ENCODE assay signal across 11 mouse cellular contexts in genomic region chr11:3441696-3442443, GRCm38 (mm10). TPM values are rescaled to one million over a fixed set of nuclear protein-coding genes. Genes with fewer than 3 reads are reported as not detected.
A peak's percentile ranks its signal among the peaks of the same experiment; 100 is the strongest.
DNase-seq lines count a peak whose midpoint lies in the region; ATAC-seq and TF ChIP-seq lines count a peak whose summit lies in the region.
"Had no signal": no experiment of that assay in that cellular context is flagged by ENCODE, and none has a peak within 500 bp of the region (broad histone marks: within the 10 kb centered on the region; RNA-seq: fewer than 3 reads in every experiment).

No protein-coding gene starts in this region.

- H3K27me3 ChIP-seq in heart, embryonic 16.5 days (ENCODE audit: control insufficient read depth, insufficient read depth, low read length) = no peaks in the 10 kb centered on the region
- H3K27me3 ChIP-seq: embryonic facial prominence, embryonic 15.5 days had no signal

- H3K4me3 ChIP-seq in heart, embryonic 16.5 days (ENCODE audit: low read length) = no peak overlapping the region
- H3K4me3 ChIP-seq in left cerebral cortex, adult 2 months = no peak overlapping the region
- H3K4me3 ChIP-seq: embryonic facial prominence, embryonic 15.5 days had no signal

- DNase-seq in adrenal gland, postnatal 14 days = peak; percentile 41
- no peak for DNase-seq in adrenal gland, postnatal 25 days
- peak; percentile 29 for DNase-seq in kidney, postnatal 14 days
- DNase-seq in kidney, adult 8-10 months = no peak
- DNase-seq in cerebellum, adult 11-12 months = peak; percentile 70
- DNase-seq in left cerebral cortex, adult 2 months (ENCODE audit: extremely low spot score in 1 of 2, low spot score in 2 of 2) = no peak

- H3K36me3 ChIP-seq in heart, embryonic 16.5 days (ENCODE audit: control insufficient read depth, insufficient read depth) = no peaks in the 10 kb centered on the region
- H3K36me3 ChIP-seq: embryonic facial prominence, embryonic 15.5 days had no signal

- H3K9me3 ChIP-seq in heart, embryonic 16.5 days (replicated peaks; ENCODE audit: control insufficient read depth, low read length) = no peaks in the 10 kb centered on the region
- H3K9me3 ChIP-seq: embryonic facial prominence, embryonic 15.5 days had no signal

- no peak for TF ChIP-seq CTCF in left cerebral cortex, adult 2 months (IDR thresholded peaks at IDR 0.05)

- peaks cover 15% of the 10 kb centered on the region for H3K4me1 ChIP-seq in heart, embryonic 16.5 days (ENCODE audit: control insufficient read depth, insufficient read depth, low read length)

- intact Hi-C loops in left cerebral cortex, adult 2 months (cut with DNase I) = no loop called here

- ATAC-seq in heart, embryonic 16.5 days (replicated peaks; ENCODE audit: extremely low read depth, insufficient read depth, low FRiP score) = peak; percentile 66; the same call in 1 of the 2 replicates
- no peak for ATAC-seq in megakaryocyte-erythroid progenitor cell, adult 5-6 weeks (replicated peaks; ENCODE audit: low FRiP score, low TSS enrichment, poor library complexity, severe bottlenecking)

- H3K9ac ChIP-seq in heart, embryonic 16.5 days (ENCODE audit: low read length) = no peak overlapping the region
- H3K9ac ChIP-seq: embryonic facial prominence, embryonic 15.5 days had no signal

- no peak overlapping the region for H3K4me2 ChIP-seq in heart, embryonic 16.5 days (ENCODE audit: low read depth, low read length)
- H3K4me2 ChIP-seq: embryonic facial prominence, embryonic 15.5 days had no signal

- peak overlapping the region; percentile 73 for H3K27ac ChIP-seq in heart, embryonic 16.5 days (ENCODE audit: low read length)
- H3K27ac ChIP-seq in left cerebral cortex, adult 2 months = no peak overlapping the region
- H3K27ac ChIP-seq: embryonic facial prominence, embryonic 15.5 days; kidney, postnatal 0 days; macrophage had no signal

RNA-seq across cellular contexts. Expression of gene Rnf185, which starts 10.3 kb away (rescaled TPM):
- total RNA-seq in adrenal gland, postnatal 14 days (2021) = 28.9 and 33.8 TPM in 2 replicates
- total RNA-seq in adrenal gland, postnatal 25 days (2021) = 34.3 and 45.8 TPM in 2 replicates
- 30.6 and 31.9 TPM in 2 replicates for polyA plus RNA-seq in heart, embryonic 16.5 days (2015; fragmentation: Nextera tagmentation; extraction: Ambion mirVana)
- total RNA-seq in megakaryocyte-erythroid progenitor cell, adult 5-6 weeks (2014; fragmentation: Nextera tagmentation) = 7.1 and 8.4 TPM in 2 replicates
- total RNA-seq in megakaryocyte-erythroid progenitor cell, adult 5-6 weeks (2017) = 3.0 and 4.6 TPM in 2 replicates
- total RNA-seq in left cerebral cortex, adult 2 months (2021) = 10 to 100 TPM; 26.4 to 27.6 TPM

RNA-seq across cellular contexts. Expression of gene Limk2, which starts 32.9 kb away (rescaled TPM):
- 21.4 and 30.6 TPM in 2 replicates for total RNA-seq in adrenal gland, postnatal 14 days (2021)
- total RNA-seq in adrenal gland, postnatal 25 days (2021) = 27.1 and 44.5 TPM in 2 replicates
- 47.1 and 54.9 TPM in 2 replicates for polyA plus RNA-seq in heart, embryonic 16.5 days (2015; fragmentation: Nextera tagmentation; extraction: Ambion mirVana)
- total RNA-seq in megakaryocyte-erythroid progenitor cell, adult 5-6 weeks (2014; fragmentation: Nextera tagmentation) = 23.6 and 24.4 TPM in 2 replicates
- total RNA-seq in megakaryocyte-erythroid progenitor cell, adult 5-6 weeks (2017) = 15.8 and 24.5 TPM in 2 replicates
- 100 to 1,000 TPM in 1 of 2 experiments, 10 to 100 TPM in 1; 97.5 to 109 TPM for total RNA-seq in left cerebral cortex, adult 2 months (2021)

RNA-seq across cellular contexts. Expression of gene Pla2g3, which starts 46.2 kb away (rescaled TPM):
- total RNA-seq in adrenal gland, postnatal 14 days (2021) = 0.15 and 0.19 TPM in 2 replicates
- 0.18 and 0.33 TPM in 2 replicates for total RNA-seq in adrenal gland, postnatal 25 days (2021)
- 0.20 and 0.22 TPM in 2 replicates for polyA plus RNA-seq in heart, embryonic 16.5 days (2015; fragmentation: Nextera tagmentation; extraction: Ambion mirVana)
- total RNA-seq in megakaryocyte-erythroid progenitor cell, adult 5-6 weeks (2014; fragmentation: Nextera tagmentation) = 0.12 TPM in 1 of 2 replicates, not detected in the other
- 0.28 TPM in 1 of 2 replicates, not detected in the other for total RNA-seq in megakaryocyte-erythroid progenitor cell, adult 5-6 weeks (2017)
- total RNA-seq in left cerebral cortex, adult 2 months (2021) = 1 to 10 TPM; 3.8 to 4.1 TPM
- polyA plus RNA-seq: macrophage had no signal

Comparison
In these comparisons a context has a peak if more than half of its experiments do, and no peak if none do; other contexts are left out.
1. DNase-seq: peak in adrenal gland, postnatal 14 days (single experiment), kidney, postnatal 14 days (single experiment) and cerebellum, adult 11-12 months (single experiment); none in adrenal gland, postnatal 25 days (single experiment), kidney, adult 8-10 months (0 of 2) and left cerebral cortex, adult 2 months (0 of 2).